Mouse (Mus musculus) ES-E14 (cell line): ENCODE measurements around the gene St8sia1. TPM values are rescaled to one million over a fixed set of nuclear protein-coding genes. Genes with fewer than 3 reads are reported as not detected.

Source experiments
- DNase-seq: peaks from one replicate; pipeline ENCODE4 v3.0.0-alpha.2; 2013; ENCODE audit warnings: low read depth, low spot score
- H3K27ac ChIP-seq: 2 replicates; pipeline ENCODE4 v1.5.1; 2012; ENCODE audit warnings: low read depth, mild to moderate bottlenecking, low read length, moderate library complexity, mixed read lengths; ENCODE audit not compliant: poor library complexity, insufficient read depth, severe bottlenecking
- H3K36me3 ChIP-seq: 2 replicates; pipeline ENCODE4 v1.6.1; 2012; ENCODE audit warnings: mild to moderate bottlenecking, low read length, moderate library complexity, mixed read lengths; ENCODE audit not compliant: control insufficient read depth, poor library complexity, insufficient read depth, severe bottlenecking
- H3K4me1 ChIP-seq, 2 experiments: fragments of 150-350 bp in 1 of 2; sonication (generic) in 1 of 2; 2 replicates each; pipeline ENCODE4 v1.6.1; 2012; ENCODE audit warnings: low read length in 2 of 2, mild to moderate bottlenecking in 1 of 2, mixed read lengths in 1 of 2; ENCODE audit not compliant: control insufficient read depth in 2 of 2, insufficient read depth in 2 of 2, poor library complexity in 1 of 2
- H3K4me3 ChIP-seq, 2 experiments: fragments of 150-350 bp in 1 of 2; sonication (generic) in 1 of 2; 2 replicates each; pipeline ENCODE4 v1.5.1; 2012; ENCODE audit warnings: low read length in 2 of 2, low read depth in 1 of 2, mild to moderate bottlenecking in 1 of 2, mixed read lengths in 1 of 2; ENCODE audit not compliant: insufficient read depth in 1 of 2, poor library complexity in 1 of 2, severe bottlenecking in 1 of 2
- H3K9ac ChIP-seq: 2 replicates; pipeline ENCODE4 v1.6.1; 2012; ENCODE audit warnings: low read depth, mild to moderate bottlenecking, low read length, mixed read lengths; ENCODE audit not compliant: poor library complexity, insufficient read depth, severe bottlenecking
- H3K9me3 ChIP-seq: fragments of 150-350 bp; sonication (generic); 2 replicates; pipeline ENCODE4 v1.6.1; 2012; ENCODE audit warnings: low read depth, mild to moderate bottlenecking, low read length; ENCODE audit not compliant: control insufficient read depth, insufficient read depth
- CHD2 ChIP-seq: IDR thresholded peaks from 2 replicates; pipeline ENCODE4 v1.6.1; 2014; ENCODE audit warnings: mild to moderate bottlenecking, low read depth, low read length, inconsistent platforms
- HCFC1 ChIP-seq: IDR thresholded peaks from 2 replicates; pipeline ENCODE4 v1.6.1; 2012; ENCODE audit warnings: low read length, inconsistent platforms, borderline replicate concordance; ENCODE audit not compliant: insufficient read depth
- MAFK ChIP-seq: IDR thresholded peaks from 2 replicates; pipeline ENCODE4 v1.6.1; 2014; ENCODE audit warnings: mild to moderate bottlenecking, low read depth, low read length, inconsistent platforms; ENCODE audit not compliant: insufficient read depth
- ZC3H11A ChIP-seq: IDR thresholded peaks from 2 replicates; pipeline ENCODE4 v1.6.1; 2012; ENCODE audit warnings: low read depth, mild to moderate bottlenecking, inconsistent platforms, low read length, borderline replicate concordance
- ZNF384 ChIP-seq: IDR thresholded peaks from 2 replicates; pipeline ENCODE4 v1.6.1; 2012; ENCODE audit warnings: low read depth, low read length, inconsistent platforms
- in situ Hi-C, 2 experiments: fragments of 600-800 bp; cut with MboI; formaldehyde crosslinking; loops; one replicate each; pipeline ENCODE4 v1.15.1; 2025; ENCODE audit warnings: low sequenced_read_pairs in 2 of 2, inconsistent platforms in 1 of 2; ENCODE audit not compliant: unreplicated experiment in 2 of 2
- total RNA-seq: library from RNA; depleted of rRNA; stranded (reverse); fragments of 300-350 nt; gene quantifications from 2 replicates; pipeline ENCODE4 v1.2.3, GENCODE M21; 2012

The St8sia1 gene
- total RNA-seq, 1 experiment = 8.2 TPM

- DNase-seq = no peak
- Histone ChIP-seq H3K36me3 (no peaks in the 10 kb centered on the region), H3K4me3 (no peak overlapping the region), H3K4me1 (peaks cover 0 to 20% of the 10 kb centered on the region in 2 experiments; a peak in 2 of 4 replicates), H3K9me3 (no peaks in the 10 kb centered on the region), H3K9ac (no peak overlapping the region), H3K27ac (no peak overlapping the region)
- no peak for TF ChIP-seq ZNF384
- TF ChIP-seq HCFC1 = no peak
- TF ChIP-seq CHD2 = no peak
- TF ChIP-seq MAFK = no peak
- TF ChIP-seq ZC3H11A = no peak
- in situ Hi-C loops = no loop called here
These were observed 87.9 kb downstream of the St8sia1 start for GRCm38 (mm10) chr6:142876279-142876899.

GRCm38 (mm10) chr6:142873795-142874563, 90.3 kb downstream of the St8sia1 start:
- peaks cover 0 to 5% of the 10 kb centered on the region in 2 experiments; a peak in 2 of 4 replicates for H3K4me1 ChIP-seq
- H3K36me3 ChIP-seq = no peaks in the 10 kb centered on the region
- no peaks in the 10 kb centered on the region for H3K9me3 ChIP-seq
- H3K9ac ChIP-seq = no peak overlapping the region
- in situ Hi-C loops = no loop called here
- no peak overlapping the region for H3K27ac ChIP-seq
- no peak overlapping the region for H3K4me3 ChIP-seq
- no peak for DNase-seq
- TF ChIP-seq ZC3H11A (no peak), MAFK (no peak), ZNF384 (no peak), CHD2 (no peak), HCFC1 (no peak)

GRCm38 (mm10) chr6:142869715-142870422, 94.4 kb downstream of the St8sia1 start:
- no peak overlapping the region for H3K4me3 ChIP-seq
- no peaks in the 10 kb centered on the region for H3K36me3 ChIP-seq
- H3K9ac ChIP-seq = no peak overlapping the region
- H3K27ac ChIP-seq = no peak overlapping the region
- DNase-seq = no peak
- in situ Hi-C loops = no loop called here
- H3K4me1 ChIP-seq = peaks cover 5 to 6% of the 10 kb centered on the region in 2 experiments; a peak in 3 of 4 replicates
- TF ChIP-seq ZC3H11A (no peak), MAFK (no peak), HCFC1 (no peak), ZNF384 (no peak), CHD2 (no peak)
- H3K9me3 ChIP-seq = no peaks in the 10 kb centered on the region

GRCm38 (mm10) chr6:142867471-142868055, 96.7 kb downstream of the St8sia1 start:
- Histone ChIP-seq H3K4me1 (peaks cover 5 to 6% of the 10 kb centered on the region in 2 experiments; a peak in 3 of 4 replicates), H3K9ac (no peak overlapping the region; the same call in 1 of the 2 replicates), H3K9me3 (no peaks in the 10 kb centered on the region), H3K36me3 (no peaks in the 10 kb centered on the region), H3K27ac (no peak overlapping the region), H3K4me3 (no peak overlapping the region)
- in situ Hi-C loops = no loop called here
- TF ChIP-seq ZC3H11A (no peak), ZNF384 (no peak), HCFC1 (no peak), MAFK (no peak), CHD2 (no peak)
- no peak for DNase-seq
